Mouse (Mus musculus) adrenal gland, postnatal 10 days (tissue): ENCODE measurements around the gene Olfr906. TPM values are rescaled to one million over a fixed set of nuclear protein-coding genes. Genes with fewer than 3 reads are reported as not detected.

Experiments used
- DNase-seq: peaks from one replicate; pipeline ENCODE4 v3.0.0; 2021; ENCODE audit warnings: mixed read lengths
- long read RNA-seq, 2 experiments: library from polyadenylated mRNA; stranded (forward); transcript quantifications; one replicate each; pipeline ENCODE4 v2.0.0; 2021
- total RNA-seq, 2 experiments: library from RNA; stranded (reverse); gene quantifications; 2 replicates each; pipeline ENCODE4 v1.2.3; 2021

The Olfr906 gene
- total RNA-seq = not detected
- long read RNA-seq, experiment 1 = 0 reads
- long read RNA-seq, experiment 2 = 0 reads

DNA sequence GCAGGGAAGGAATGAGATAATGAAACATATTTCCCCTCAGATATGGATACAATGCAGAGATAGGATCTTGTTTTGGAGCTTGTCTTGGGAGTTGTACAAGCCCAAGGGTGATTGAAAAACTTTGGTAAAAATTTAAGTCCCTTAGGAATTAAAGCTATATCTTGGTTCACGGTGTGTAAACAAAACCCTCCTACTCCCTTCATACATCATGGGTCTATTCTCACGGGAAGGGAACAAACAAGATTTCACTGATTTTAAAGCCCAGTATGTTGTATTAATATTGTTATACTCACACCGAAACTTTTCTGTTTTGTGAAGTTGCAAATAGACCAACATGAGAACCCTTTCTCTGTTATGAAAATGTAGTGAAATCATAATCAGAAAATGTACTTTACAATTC, at the start of gene Olfr906:
Gene Olfr906, plus strand, starts transcription at position 301 of the 400 bp plus-strand sequence.
- DNase-seq = no peak

DNA sequence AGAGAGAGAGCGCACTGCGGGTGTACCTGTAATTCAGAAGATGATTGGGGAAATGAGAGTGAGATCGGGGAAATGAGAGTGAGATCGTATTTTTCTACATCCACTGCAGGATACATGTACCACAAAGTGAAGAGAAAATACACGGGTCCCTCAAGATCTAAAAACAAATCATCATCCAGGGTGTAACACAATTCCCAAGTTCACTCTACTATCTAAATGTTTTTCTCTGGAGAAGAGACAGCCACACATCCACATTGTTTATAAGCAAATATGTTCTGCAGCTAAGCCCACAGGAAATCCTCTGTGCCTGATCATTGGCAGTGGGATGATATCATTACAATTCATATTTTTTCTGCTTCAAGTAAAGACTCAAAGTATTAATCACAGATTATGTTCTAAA, 39.5 kb upstream of the Olfr906 start, which contains the start of gene Olfr902:
Gene Olfr902, plus strand, starts transcription at position 301 of the 400 bp plus-strand sequence.
- DNase-seq = no peak

DNA sequence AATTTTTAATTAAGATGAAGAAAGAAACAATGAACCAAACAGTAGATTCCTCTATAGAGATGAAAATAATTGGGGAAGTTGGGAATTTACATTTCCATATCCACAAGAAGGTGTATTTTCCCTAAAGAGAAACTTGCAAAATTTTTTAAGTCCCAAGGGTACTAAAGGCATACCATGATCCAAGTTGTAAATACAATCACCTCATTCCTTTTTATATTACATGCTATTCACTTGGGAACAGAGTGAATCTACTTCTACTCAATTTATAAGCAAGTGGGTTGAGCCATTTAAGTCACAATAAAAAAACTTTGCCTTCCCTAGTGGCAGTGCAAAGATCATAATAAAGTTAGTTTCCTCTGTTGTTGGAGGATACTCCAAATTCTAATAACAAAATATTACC, 24.0 kb upstream of the Olfr906 start, which contains the start of gene Olfr904:
Gene Olfr904, plus strand, starts transcription at position 301 of the 400 bp plus-strand sequence.
- no peak for DNase-seq

DNA sequence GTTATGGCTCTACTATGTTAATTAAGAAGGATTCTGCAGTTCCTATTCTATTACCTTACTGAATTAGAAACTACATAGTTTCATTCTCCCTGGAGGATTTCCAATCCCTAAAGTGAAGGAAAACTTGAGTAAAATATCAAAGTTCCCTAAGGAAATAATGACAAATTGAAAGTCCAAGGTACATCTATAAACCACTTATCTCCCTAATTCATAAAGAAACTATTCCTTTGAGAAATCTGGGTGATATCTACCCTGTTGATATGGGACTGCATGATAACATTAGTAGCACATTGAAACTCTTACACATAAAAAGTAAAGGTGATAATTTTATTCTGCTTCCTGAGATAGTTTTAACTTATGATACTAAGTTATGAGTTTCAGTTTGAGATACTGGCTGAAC, 16.1 kb upstream of the Olfr906 start, which contains the start of gene Olfr905:
Gene Olfr905, plus strand, starts transcription at position 301 of the 400 bp plus-strand sequence.
- DNase-seq = no peak

DNA sequence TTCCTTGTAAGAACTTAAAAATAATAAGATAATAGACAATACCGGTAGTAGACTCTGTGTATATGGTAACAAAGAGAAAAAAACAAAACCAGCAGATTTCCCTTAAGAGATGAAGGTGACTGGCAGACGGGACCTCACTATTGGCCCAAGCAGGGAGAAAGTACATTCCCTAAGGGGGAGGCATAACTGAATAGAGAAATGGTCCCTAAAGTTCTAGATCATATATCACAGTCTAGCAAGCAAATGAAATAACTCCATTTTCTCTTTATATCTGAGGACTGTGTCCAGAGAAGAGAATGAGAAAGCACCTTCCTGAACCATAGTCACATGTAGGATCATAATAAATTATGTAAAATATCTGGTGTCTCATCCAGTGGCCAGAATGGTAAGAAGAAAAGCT, 8.6 kb downstream of the Olfr906 start, which contains the start of gene Olfr907:
Gene Olfr907, plus strand, starts transcription at position 301 of the 400 bp plus-strand sequence.
- DNase-seq = no peak

DNA sequence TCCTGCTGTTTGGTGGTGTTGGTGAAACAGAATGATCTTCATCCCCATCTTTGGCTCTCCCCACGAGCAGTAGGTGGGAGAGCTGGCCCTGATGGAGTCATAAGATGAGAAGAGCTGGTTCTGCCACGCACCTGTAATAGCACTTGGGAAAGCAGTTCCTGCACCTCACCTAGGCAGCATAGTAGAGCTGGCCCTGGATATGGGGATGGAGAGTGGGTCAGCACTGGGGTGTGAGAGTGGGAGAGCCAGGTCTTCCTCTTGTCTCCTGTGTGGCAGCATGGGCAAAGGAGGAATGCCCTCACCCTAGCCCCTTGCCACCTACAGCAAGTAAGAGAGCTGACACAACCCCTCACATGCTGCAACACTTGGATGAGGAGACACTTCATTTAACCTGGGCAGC, 25.5 kb downstream of the Olfr906 start:
- DNase-seq = no peak

DNA sequence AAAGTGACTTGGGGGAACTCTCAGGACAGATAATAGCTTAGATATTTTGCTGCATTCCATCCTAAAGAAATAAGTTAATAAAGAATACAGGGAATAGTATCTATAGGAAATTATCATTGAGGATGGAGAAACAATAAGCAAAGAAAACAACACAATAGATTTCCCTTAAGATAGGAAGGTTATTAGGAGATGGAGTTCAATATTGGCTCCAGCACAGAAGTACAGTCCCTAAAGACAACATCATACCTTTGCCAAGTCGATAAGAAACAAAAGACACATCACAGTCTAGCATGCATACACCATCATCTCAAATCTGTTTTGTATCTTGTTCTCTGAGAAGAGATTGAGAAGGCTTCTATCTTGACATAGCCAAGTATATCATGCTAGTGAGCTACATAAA, 34.4 kb downstream of the Olfr906 start, which contains the start of gene Olfr911-ps1:
Gene Olfr911-ps1, plus strand, starts transcription at position 301 of the 400 bp plus-strand sequence.
- no peak for DNase-seq

DNA sequence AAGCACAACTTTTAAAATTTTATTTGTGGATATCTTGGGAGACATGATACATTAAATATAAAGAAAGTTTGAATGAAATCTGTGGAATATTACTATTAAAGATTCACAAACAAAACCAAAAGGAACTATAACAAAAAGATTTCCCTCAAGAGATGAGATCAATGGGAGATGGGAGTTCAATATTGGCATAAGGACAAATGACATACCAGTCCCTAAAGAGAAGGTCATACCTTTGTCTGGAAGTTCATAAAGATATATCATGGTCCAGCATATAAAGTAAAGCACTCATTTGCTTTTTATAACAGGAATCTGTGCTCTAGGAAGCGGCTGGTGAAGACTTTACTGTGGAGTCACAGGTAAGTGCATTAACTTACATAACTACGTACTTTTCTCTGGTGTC, 50.7 kb downstream of the Olfr906 start, which contains the start of gene Olfr910:
Gene Olfr910, plus strand, starts transcription at position 301 of the 400 bp plus-strand sequence.
- no peak for DNase-seq

Other genes starting within 250 kb of the Olfr906 start
- not detected for gene Olfr143, start 234.3 kb upstream of the Olfr906 start, total RNA-seq
- gene Olfr895, start 219.2 kb upstream of the Olfr906 start, total RNA-seq = not detected
- not detected for gene Olfr896-ps1, start 196.0 kb upstream of the Olfr906 start, total RNA-seq
- not detected for gene Olfr25, start 158.0 kb upstream of the Olfr906 start, total RNA-seq
- not detected for gene Olfr898, start 138.7 kb upstream of the Olfr906 start, total RNA-seq
- gene Olfr250, start 120.2 kb upstream of the Olfr906 start, total RNA-seq = not detected
- not detected for gene Olfr251, start 110.0 kb upstream of the Olfr906 start, total RNA-seq
- not detected for gene Olfr147, start 85.4 kb upstream of the Olfr906 start, total RNA-seq
- not detected for gene Olfr901, start 57.6 kb upstream of the Olfr906 start, total RNA-seq
- not detected for gene Olfr902, start 39.4 kb upstream of the Olfr906 start, total RNA-seq
- gene Olfr904, start 23.9 kb upstream of the Olfr906 start, total RNA-seq = not detected
- gene Olfr905, start 16.0 kb upstream of the Olfr906 start, total RNA-seq = not detected
- not detected for gene Olfr907, start 8.7 kb downstream of the Olfr906 start, total RNA-seq
- not detected for gene Olfr911-ps1, start 34.5 kb downstream of the Olfr906 start, total RNA-seq
- gene Olfr910, start 50.8 kb downstream of the Olfr906 start, total RNA-seq = not detected
- gene Olfr912, start 93.1 kb downstream of the Olfr906 start, total RNA-seq = not detected
- gene Olfr913, start 105.7 kb downstream of the Olfr906 start, total RNA-seq = not detected
- not detected for gene Olfr914, start 118.0 kb downstream of the Olfr906 start, total RNA-seq
- gene Olfr916, start 172.8 kb downstream of the Olfr906 start, total RNA-seq = not detected
- not detected for gene Olfr917, start 178.8 kb downstream of the Olfr906 start, total RNA-seq
- not detected for gene Olfr918, start 187.5 kb downstream of the Olfr906 start, total RNA-seq
- not detected for gene Olfr919, start 216.6 kb downstream of the Olfr906 start, total RNA-seq
- 10 to 100 TPM; 33.2 to 37.9 TPM for gene Vwa5a, start 231.2 kb downstream of the Olfr906 start, total RNA-seq